In the genomic region with DNA sequence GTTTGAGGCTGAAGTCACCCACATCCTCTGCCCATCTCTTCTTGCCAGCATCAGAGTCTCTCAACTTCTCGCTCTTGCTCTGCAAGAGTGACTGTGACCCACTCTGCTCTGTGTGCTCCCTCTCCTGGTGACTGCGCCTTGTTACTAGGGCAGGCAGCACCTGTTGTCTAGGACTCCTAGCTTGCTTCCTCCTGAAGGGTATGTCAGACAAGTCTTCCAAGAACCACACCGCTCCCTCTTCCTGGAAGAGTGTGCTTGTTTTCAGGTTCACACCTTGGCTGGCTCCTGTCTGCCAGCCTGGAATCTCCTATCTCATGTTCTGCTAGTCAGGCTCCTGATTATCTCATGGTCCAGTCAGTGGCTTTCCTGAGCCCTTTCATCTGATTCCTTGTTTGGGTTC, we compare ENCODE assay signal across 12 mouse cellular contexts. TPM values are rescaled to one million over a fixed set of nuclear protein-coding genes. Genes with fewer than 3 reads are reported as not detected.
DNase-seq lines count a peak whose midpoint lies in the region; ATAC-seq and TF ChIP-seq lines count a peak whose summit lies in the region.
"Had no signal": no experiment of that assay in that cellular context is flagged by ENCODE, and none has a peak within 500 bp of the region (broad histone marks: within the 10 kb centered on the region; RNA-seq: fewer than 3 reads in every experiment).

No protein-coding gene starts in this region.

- no peak; the same call in 1 of the 2 replicates for ATAC-seq in heart, embryonic 16.5 days (replicated peaks; ENCODE audit: extremely low read depth, insufficient read depth, low FRiP score)
- ATAC-seq: inflammation-experienced regulatory T-cells, adult 6 months had no signal

- H3K4me1 ChIP-seq in heart, embryonic 16.5 days (ENCODE audit: control insufficient read depth, insufficient read depth, low read length), result peaks cover 17% of the 10 kb centered on the region

- H3K27ac ChIP-seq in heart, embryonic 16.5 days (ENCODE audit: low read length), result no peak overlapping the region

- WGBS in heart, embryonic 16.5 days, result 57% methylated on average over 3 of the region's 3 CpGs

- intact Hi-C loops in left cerebral cortex, postnatal 25 days (cut with DNase I), result no loop called here

- H3K9me3 ChIP-seq in heart, embryonic 16.5 days (replicated peaks; ENCODE audit: control insufficient read depth, low read length), result no peaks in the 10 kb centered on the region

- H3K79me2 ChIP-seq in myocyte (ENCODE audit: control insufficient read depth, insufficient read depth), result no peaks in the 10 kb centered on the region

- H3K9ac ChIP-seq in heart, embryonic 16.5 days (ENCODE audit: low read length), result peak overlapping the region; percentile 34; the same call in 1 of the 2 replicates

- H3ac ChIP-seq in myocyte (ENCODE audit: control insufficient read depth, insufficient read length), result no peak overlapping the region

- H3K36me3 ChIP-seq in heart, embryonic 16.5 days (ENCODE audit: control insufficient read depth, insufficient read depth), result no peaks in the 10 kb centered on the region
- peaks cover 38% of the 10 kb centered on the region for H3K36me3 ChIP-seq in myocyte (ENCODE audit: control insufficient read depth, insufficient read depth)

- no peak overlapping the region for H3K4me2 ChIP-seq in heart, embryonic 16.5 days (ENCODE audit: low read depth, low read length)
- H3K4me2 ChIP-seq in myocyte (ENCODE audit: low read depth), result no peak overlapping the region

- H3K27me3 ChIP-seq in heart, embryonic 16.5 days (ENCODE audit: control insufficient read depth, insufficient read depth, low read length), result no peaks in the 10 kb centered on the region
- no peaks in the 10 kb centered on the region for H3K27me3 ChIP-seq in myocyte (ENCODE audit: control insufficient read depth, insufficient read depth, insufficient read length)

- TF ChIP-seq POLR2A in myocyte (IDR thresholded peaks at IDR 0.05; ENCODE audit: insufficient read length, low read depth), result no peak

- H3K4me3 ChIP-seq in heart, embryonic 16.5 days (ENCODE audit: low read length), result no peak overlapping the region
- no peak overlapping the region for H3K4me3 ChIP-seq in myocyte

- DNase-seq in heart, adult 18-20 months, result no peak
- peak; percentile 38 to 40 for DNase-seq in spleen, adult 18-20 months
- no peak for DNase-seq in spleen, postnatal 14 days (ENCODE audit: low spot score in 2 of 2)
- DNase-seq in thymus, postnatal 4 days, result peak; percentile 82
- no peak for DNase-seq in right cerebral cortex, adult 18-20 months
- no peak for DNase-seq in left cerebral cortex, postnatal 25 days (ENCODE audit: low spot score in 2 of 2)
- DNase-seq: adrenal gland, adult 2 months; cerebellum, adult 8-10 months; lung, postnatal 10 days had no signal

TF ChIP-seq in myocyte, 11 proteins besides CTCF, POLR2A, EP300 and RAD21:
- TF ChIP-seq MYOD1 (IDR thresholded peaks at IDR 0.05; ENCODE audit: control insufficient read depth in 1 of 3, insufficient read length in 2 of 3, low read depth in 2 of 3) (peak in 2 of 3 experiments; percentile 44 to 78), TCF12 (IDR thresholded peaks at IDR 0.05; ENCODE audit: insufficient read depth, poor library complexity, severe bottlenecking) (no peak), E2F4 (IDR thresholded peaks at IDR 0.05; ENCODE audit: insufficient read depth) (no peak), MYOG (IDR thresholded peaks at IDR 0.05; ENCODE audit: control insufficient read depth in 1 of 3, insufficient read depth in 1 of 3, insufficient read length in 2 of 3, low read depth in 2 of 3) (peak in 1 of 3 experiments; percentile 66)

RNA-seq across cellular contexts. Expression of gene Srebf2, which starts 6.6 kb away (rescaled TPM):
- 91.6 and 92.0 TPM in 2 replicates for polyA plus RNA-seq in heart, embryonic 16.5 days (2015; fragmentation: Nextera tagmentation; extraction: Ambion mirVana)
- 10 to 100 TPM; 18.2 to 22.1 TPM for total RNA-seq in heart, adult 18-20 months (2021)
- polyA plus RNA-seq in myocyte (2012; fragmentation: generic; extraction: Trizol), result 285 TPM
- total RNA-seq in left cerebral cortex, postnatal 25 days (2021), result 100 to 1,000 TPM; 179 to 183 TPM

RNA-seq across cellular contexts. Expression of gene Ccdc134, which starts 12.6 kb away (rescaled TPM):
- polyA plus RNA-seq in heart, embryonic 16.5 days (2015; fragmentation: Nextera tagmentation; extraction: Ambion mirVana), result 9.9 and 11.7 TPM in 2 replicates
- total RNA-seq in heart, adult 18-20 months (2021), result 1 to 10 TPM; 4.0 to 4.4 TPM
- 82.1 TPM for polyA plus RNA-seq in myocyte (2012; fragmentation: generic; extraction: Trizol)
- total RNA-seq in left cerebral cortex, postnatal 25 days (2021), result 10 to 100 TPM; 13.6 to 13.8 TPM

Comparison
In these comparisons a context has a peak if more than half of its experiments do, and no peak if none do; other contexts are left out.
1. DNase-seq: peak in spleen, adult 18-20 months (2 of 2) and thymus, postnatal 4 days (single experiment); none in heart, adult 18-20 months (0 of 2), spleen, postnatal 14 days (0 of 2), right cerebral cortex, adult 18-20 months (single experiment) and left cerebral cortex, postnatal 25 days (0 of 2).
2. RNA of gene Srebf2, which starts 6.6 kb away (total RNA-seq): 179 to 183 TPM in left cerebral cortex, postnatal 25 days; 18.2 to 22.1 TPM in heart, adult 18-20 months; every median in the first group is over 4 times any median in the second.